Mouse (Mus musculus): ENCODE measurements around the gene Crlf2.

The Crlf2 gene

GRCm38 (mm10) chr5:109558404-109559160 is at the start of gene Crlf2:
Gene Crlf2, minus strand, starts transcription at chr5:109558993.
- peak; percentile 88 to 91 for DNase-seq (ENCODE audit: low spot score in 2 of 2)

- no peak for DNase-seq (ENCODE audit: low spot score in 2 of 2)
Measured at GRCm38 (mm10) chr5:109602585-109602984, 43.8 kb upstream of the Crlf2 start.

- no peak for DNase-seq (ENCODE audit: low spot score in 2 of 2)
Measured at GRCm38 (mm10) chr5:109601080-109601479, 42.3 kb upstream of the Crlf2 start.

GRCm38 (mm10) chr5:109598876-109599275 is 40.1 kb upstream of the Crlf2 start:
- no peak for DNase-seq (ENCODE audit: low spot score in 2 of 2)

- no peak for DNase-seq (ENCODE audit: low spot score in 2 of 2)
Measured at GRCm38 (mm10) chr5:109596647-109597046, 37.9 kb upstream of the Crlf2 start.

GRCm38 (mm10) chr5:109562829-109563228 is 4.0 kb upstream of the Crlf2 start:
- no peak for DNase-seq (ENCODE audit: low spot score in 2 of 2)

GRCm38 (mm10) chr5:109559191-109559590 is 398 bp upstream of the Crlf2 start:
- no peak for DNase-seq (ENCODE audit: low spot score in 2 of 2)

- no peak for DNase-seq (ENCODE audit: low spot score in 2 of 2)
Measured at GRCm38 (mm10) chr5:109558123-109558403, 730 bp downstream of the Crlf2 start.

- peak; percentile 95 to 97 for DNase-seq (ENCODE audit: low spot score in 2 of 2)
Measured at GRCm38 (mm10) chr5:109557321-109558122, 1.3 kb downstream of the Crlf2 start.

GRCm38 (mm10) chr5:109556591-109557320 is 2.0 kb downstream of the Crlf2 start:
- DNase-seq (ENCODE audit: low spot score in 2 of 2) = peak; percentile 78 to 89

GRCm38 (mm10) chr5:109555676-109556571 is 2.9 kb downstream of the Crlf2 start:
- peak in 1 of 2 experiments; percentile 36 for DNase-seq (ENCODE audit: low spot score in 2 of 2)

- DNase-seq (ENCODE audit: low spot score in 2 of 2) = no peak
Measured at GRCm38 (mm10) chr5:109555236-109555675, 3.5 kb downstream of the Crlf2 start.

- no peak for DNase-seq (ENCODE audit: low spot score in 2 of 2)
Measured at GRCm38 (mm10) chr5:109554091-109555050, 4.4 kb downstream of the Crlf2 start.

- DNase-seq (ENCODE audit: low spot score in 2 of 2) = no peak
Measured at GRCm38 (mm10) chr5:109553160-109553930, 5.4 kb downstream of the Crlf2 start.

GRCm38 (mm10) chr5:109552541-109552940 is 6.3 kb downstream of the Crlf2 start:
- no peak for DNase-seq (ENCODE audit: low spot score in 2 of 2)

- DNase-seq (ENCODE audit: low spot score in 2 of 2) = no peak
Measured at GRCm38 (mm10) chr5:109552116-109552515, 6.7 kb downstream of the Crlf2 start.

GRCm38 (mm10) chr5:109551041-109551765 is 7.6 kb downstream of the Crlf2 start:
- no peak for DNase-seq (ENCODE audit: low spot score in 2 of 2)

- no peak for DNase-seq (ENCODE audit: low spot score in 2 of 2)
Measured at GRCm38 (mm10) chr5:109550225-109550935, 8.4 kb downstream of the Crlf2 start.

Data from frontal cortex, postnatal 25 days (tissue).